Mouse (Mus musculus) urinary bladder, postnatal 14 days (tissue): ENCODE data around the gene Lrrc40.
"Not testable (repeated sequence)": the region's sequence is repeated elsewhere in the genome, so short reads cannot be mapped to it uniquely, and the experiment has no call there.

Experiments used
- DNase-seq: peaks from one replicate; pipeline ENCODE4 v3.0.0; 2021; ENCODE audit warnings: low spot score

Lrrc40 gene

DNA sequence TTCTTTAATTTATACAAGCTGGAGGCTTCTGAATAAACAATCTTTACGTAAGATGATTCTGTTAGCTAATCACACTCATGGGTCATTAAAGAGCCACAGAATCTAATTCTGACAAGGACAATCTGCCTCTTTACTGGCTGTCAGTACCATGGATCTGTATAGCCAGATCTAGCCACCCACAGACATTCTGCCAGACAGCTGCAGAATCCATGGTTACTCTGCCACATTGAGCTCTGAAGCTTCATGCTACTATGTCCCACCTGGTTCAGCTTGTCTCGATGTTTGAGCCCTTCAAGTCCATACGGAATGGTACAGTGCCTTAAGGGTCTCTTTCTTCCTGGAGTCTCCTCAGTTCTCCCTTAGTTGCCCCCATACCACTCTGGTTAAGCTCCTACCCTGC is 55.1 kb downstream of the Lrrc40 start:
- no peak for DNase-seq

DNA sequence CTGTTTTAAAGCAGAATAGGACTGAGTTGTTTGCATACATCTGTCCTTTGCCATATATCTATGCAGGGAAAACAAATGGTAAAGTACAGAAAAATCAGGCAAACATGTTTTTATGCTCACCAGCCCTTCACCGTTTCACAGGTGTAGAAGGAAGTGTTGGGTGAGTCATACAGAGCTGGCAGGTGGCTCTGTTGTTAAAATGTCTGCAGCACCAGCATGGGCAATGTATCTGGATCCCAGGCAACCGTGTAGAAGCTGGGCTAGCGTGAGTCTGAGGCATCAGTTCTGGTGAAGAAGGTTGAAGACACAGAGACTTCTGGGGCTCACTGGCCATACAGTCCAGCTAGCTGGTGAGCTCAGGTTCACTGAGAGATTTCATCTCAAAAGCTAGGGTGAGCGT is 57.5 kb downstream of the Lrrc40 start:
- no peak for DNase-seq

DNA sequence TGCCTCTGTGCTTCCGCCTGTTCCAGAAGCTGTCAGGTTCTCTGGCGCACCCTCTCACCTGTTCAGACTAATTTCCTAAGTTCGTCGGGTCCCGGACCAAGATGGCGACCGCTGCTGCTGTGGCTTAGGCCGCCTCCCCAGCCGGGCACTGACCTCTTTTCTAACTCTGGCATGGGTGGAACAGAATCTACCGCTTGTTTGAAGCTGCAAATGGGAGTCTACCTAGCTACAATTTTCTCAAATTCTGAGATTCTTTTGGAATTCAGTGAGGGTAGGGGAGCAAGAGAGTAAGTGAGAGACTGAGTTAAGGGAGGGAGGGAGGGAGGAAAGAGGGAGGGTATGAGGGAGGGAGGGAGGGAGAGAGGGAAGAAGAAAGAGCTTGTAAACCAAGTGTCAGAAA is 65.6 kb downstream of the Lrrc40 start:
- DNase-seq, result not testable (repeated sequence)

DNA sequence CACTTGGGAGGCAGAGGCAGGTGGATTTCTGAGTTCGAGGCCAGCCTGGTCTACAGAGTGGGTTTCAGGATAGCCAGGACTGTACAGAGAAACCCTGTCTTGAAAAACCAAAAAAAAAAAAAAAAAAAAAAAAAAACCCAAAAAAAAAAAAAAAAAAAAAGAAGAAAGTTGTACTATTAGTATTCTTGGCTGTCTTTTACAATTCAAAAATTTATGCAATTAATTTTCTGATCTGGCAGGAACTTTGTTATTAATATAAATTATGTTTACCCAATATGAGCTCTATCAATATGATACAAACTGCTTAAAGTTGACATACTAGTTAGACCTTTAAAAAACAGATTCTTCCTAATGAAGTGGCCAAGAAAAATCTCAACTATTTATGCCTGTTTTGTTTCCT is 66.1 kb downstream of the Lrrc40 start:
- DNase-seq, result not testable (repeated sequence)

DNA sequence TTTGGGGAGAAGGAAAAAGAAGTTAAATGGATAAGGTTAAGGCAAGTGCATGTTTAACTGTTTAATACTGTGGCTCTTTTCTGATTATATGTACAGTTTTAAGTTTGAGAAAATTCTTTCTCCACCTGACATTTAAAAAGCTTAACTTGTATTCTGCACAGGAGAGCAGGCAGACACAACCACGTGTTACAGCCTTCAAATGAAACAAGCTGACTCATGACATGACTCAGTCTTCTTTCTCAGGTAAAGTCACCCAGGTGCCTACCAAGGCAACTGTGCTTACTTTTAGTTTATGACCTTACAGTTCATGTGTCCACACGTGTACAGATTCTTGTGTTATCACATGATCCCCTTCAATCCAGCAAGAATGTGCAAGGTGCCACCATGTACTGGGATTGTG is 67.0 kb downstream of the Lrrc40 start:
- DNase-seq, result no peak

DNA sequence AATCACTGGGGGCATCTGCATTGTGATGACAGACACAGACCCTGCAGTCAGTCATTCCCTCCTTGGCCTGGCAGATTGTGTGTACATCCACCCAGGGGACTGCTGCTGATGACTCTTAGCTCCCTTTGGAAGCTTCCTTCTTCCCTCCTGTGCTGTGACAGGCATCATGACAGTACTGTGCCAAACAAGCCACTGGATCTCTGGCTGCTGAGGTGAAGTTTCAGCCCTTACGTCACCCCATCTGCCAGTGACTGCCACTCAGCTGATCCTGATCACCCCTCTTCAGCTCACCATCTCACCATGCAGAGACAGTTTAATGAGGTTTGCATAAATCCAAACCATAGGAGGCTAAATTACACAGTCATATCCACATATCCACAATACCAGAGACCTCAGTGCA is 68.8 kb downstream of the Lrrc40 start:
- no peak for DNase-seq
